ENCODE assay signal across 19 mouse cellular contexts in the genomic region with DNA sequence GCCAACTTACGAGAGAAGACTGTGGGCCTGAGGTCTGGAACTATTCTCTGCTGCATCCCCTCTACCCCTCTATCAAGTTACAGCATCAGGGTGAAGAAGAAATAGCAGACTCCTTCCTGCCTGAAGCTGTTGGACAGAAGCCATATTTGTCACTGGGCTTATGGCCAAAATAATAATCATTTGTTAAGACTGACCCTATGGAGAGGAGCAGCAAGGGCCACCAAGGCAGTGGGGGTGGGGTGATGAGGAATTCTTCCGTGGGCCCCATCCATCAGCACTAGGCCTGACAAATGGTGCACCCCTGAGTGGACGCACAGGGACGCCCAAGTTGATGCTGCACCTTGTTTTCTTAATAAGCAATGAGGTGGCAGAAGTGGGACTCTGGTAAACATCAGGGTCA. TPM values are rescaled to one million over a fixed set of nuclear protein-coding genes. Genes with fewer than 3 reads are reported as not detected.
A peak's percentile ranks its signal among the peaks of the same experiment; 100 is the strongest.
DNase-seq lines count a peak whose midpoint lies in the region; ATAC-seq lines count a peak whose summit lies in the region.
"Had no signal": no experiment of that assay in that cellular context is flagged by ENCODE, and none has a peak within 500 bp of the region (broad histone marks: within the 10 kb centered on the region; RNA-seq: fewer than 3 reads in every experiment).

No protein-coding gene starts in this region.

- H3K4me2 ChIP-seq in embryonic facial prominence, embryonic 12.5 days (replicated peaks), result no peak overlapping the region
- H3K4me2 ChIP-seq in kidney, embryonic 16.5 days (replicated peaks; ENCODE audit: low read depth, low read length), result no peak overlapping the region
- no peak overlapping the region for H3K4me2 ChIP-seq in lung, embryonic 16.5 days (ENCODE audit: low read depth, low read length)
- no peak overlapping the region for H3K4me2 ChIP-seq in intestine, embryonic 16.5 days (ENCODE audit: low read depth, low read length)
- H3K4me2 ChIP-seq in neural tube, embryonic 15.5 days, result no peak overlapping the region
- H3K4me2 ChIP-seq: forebrain, embryonic 13.5 days had no signal

- H3K4me3 ChIP-seq in embryonic facial prominence, embryonic 12.5 days, result no peak overlapping the region
- H3K4me3 ChIP-seq in embryonic facial prominence, embryonic 10.5 days, result no peak overlapping the region
- no peak overlapping the region for H3K4me3 ChIP-seq in kidney, embryonic 16.5 days (ENCODE audit: low read length)
- no peak overlapping the region for H3K4me3 ChIP-seq in lung, embryonic 16.5 days (ENCODE audit: low read length)
- no peak overlapping the region for H3K4me3 ChIP-seq in intestine, embryonic 16.5 days (ENCODE audit: low read length)
- H3K4me3 ChIP-seq in neural tube, embryonic 15.5 days (replicated peaks), result no peak overlapping the region
- H3K4me3 ChIP-seq: forebrain, embryonic 13.5 days; heart, adult 2 months; myocyte had no signal

- H3K27ac ChIP-seq in embryonic facial prominence, embryonic 12.5 days, result no peak overlapping the region
- H3K27ac ChIP-seq in embryonic facial prominence, embryonic 10.5 days (replicated peaks), result no peak overlapping the region
- no peak overlapping the region for H3K27ac ChIP-seq in kidney, embryonic 16.5 days (ENCODE audit: low read length)
- H3K27ac ChIP-seq in lung, embryonic 16.5 days (ENCODE audit: low read length), result no peak overlapping the region
- H3K27ac ChIP-seq in intestine, embryonic 16.5 days (ENCODE audit: low read length), result peak overlapping the region; percentile 48; the same call in 1 of the 2 replicates
- H3K27ac ChIP-seq in neural tube, embryonic 15.5 days (replicated peaks), result no peak overlapping the region
- H3K27ac ChIP-seq: forebrain, embryonic 13.5 days; heart, adult 2 months had no signal

- 0 out of 2 replicates have a peak, but pooled peaks have one; percentile 18 for ATAC-seq in embryonic facial prominence, embryonic 12.5 days (ENCODE audit: insufficient number of reproducible peaks, insufficient read depth, low FRiP score, low TSS enrichment)
- ATAC-seq in kidney, embryonic 16.5 days (ENCODE audit: low FRiP score, low TSS enrichment), result peak; percentile 13; the same call in 1 of the 2 replicates
- peak; percentile 46 for ATAC-seq in lung, embryonic 16.5 days (ENCODE audit: low read depth)
- peak; percentile 44 for ATAC-seq in intestine, embryonic 16.5 days
- no peak for ATAC-seq in neural tube, embryonic 15.5 days (ENCODE audit: low FRiP score)
- ATAC-seq: forebrain, embryonic 13.5 days; liver, postnatal 0 days had no signal

- H3K9me3 ChIP-seq in embryonic facial prominence, embryonic 12.5 days, result no peaks in the 10 kb centered on the region
- H3K9me3 ChIP-seq in embryonic facial prominence, embryonic 10.5 days, result no peaks in the 10 kb centered on the region
- no peaks in the 10 kb centered on the region for H3K9me3 ChIP-seq in kidney, embryonic 16.5 days (ENCODE audit: low read length)
- no peaks in the 10 kb centered on the region for H3K9me3 ChIP-seq in lung, embryonic 16.5 days (ENCODE audit: control insufficient read depth, low read length)
- H3K9me3 ChIP-seq in intestine, embryonic 16.5 days (ENCODE audit: control insufficient read depth, low read length), result no peaks in the 10 kb centered on the region
- H3K9me3 ChIP-seq in neural tube, embryonic 15.5 days (replicated peaks), result no peaks in the 10 kb centered on the region
- H3K9me3 ChIP-seq: forebrain, embryonic 13.5 days had no signal

- no peak for DNase-seq in embryonic facial prominence, embryonic 10.5 days (ENCODE audit: low spot score)
- no peak for DNase-seq in kidney, postnatal 4 days
- DNase-seq in lung, postnatal 25 days (ENCODE audit: low spot score), result no peak
- DNase-seq: cerebellum, adult 11-12 months; cerebellum, postnatal 36 days; heart, adult 2 months; heart, postnatal 36 days; liver; liver, postnatal 0 days; midbrain, embryonic 14.5 days; right cerebral cortex, postnatal 14 days had no signal

- no peaks in the 10 kb centered on the region for H3K36me3 ChIP-seq in embryonic facial prominence, embryonic 12.5 days
- H3K36me3 ChIP-seq in embryonic facial prominence, embryonic 10.5 days (replicated peaks), result no peaks in the 10 kb centered on the region
- H3K36me3 ChIP-seq in kidney, embryonic 16.5 days (ENCODE audit: insufficient read depth, low read length), result no peaks in the 10 kb centered on the region
- H3K36me3 ChIP-seq in lung, embryonic 16.5 days (ENCODE audit: control insufficient read depth, insufficient read depth, low read length), result no peaks in the 10 kb centered on the region
- no peaks in the 10 kb centered on the region for H3K36me3 ChIP-seq in intestine, embryonic 16.5 days (ENCODE audit: control insufficient read depth, insufficient read depth, low read length)
- no peaks in the 10 kb centered on the region for H3K36me3 ChIP-seq in neural tube, embryonic 15.5 days
- H3K36me3 ChIP-seq: G1E had no signal

- WGBS in embryonic facial prominence, embryonic 12.5 days, result 65% methylated on average over 4 of the region's 4 CpGs
- 86% methylated on average over 4 of the region's 4 CpGs for WGBS in embryonic facial prominence, embryonic 10.5 days
- WGBS in kidney, embryonic 16.5 days, result 43% methylated on average over 4 of the region's 4 CpGs
- WGBS in lung, embryonic 16.5 days, result 36% methylated on average over 4 of the region's 4 CpGs
- 59% methylated on average over 4 of the region's 4 CpGs for WGBS in intestine, embryonic 16.5 days
- 71% methylated on average over 4 of the region's 4 CpGs for WGBS in neural tube, embryonic 15.5 days

- peaks cover 24% of the 10 kb centered on the region for H3K4me1 ChIP-seq in embryonic facial prominence, embryonic 12.5 days
- peaks cover 17% of the 10 kb centered on the region for H3K4me1 ChIP-seq in embryonic facial prominence, embryonic 10.5 days
- peaks cover 27% of the 10 kb centered on the region for H3K4me1 ChIP-seq in kidney, embryonic 16.5 days (ENCODE audit: insufficient read depth, low read length)
- peaks cover 10% of the 10 kb centered on the region for H3K4me1 ChIP-seq in lung, embryonic 16.5 days (replicated peaks; ENCODE audit: control insufficient read depth, insufficient read depth, low read length)
- peaks cover 23% of the 10 kb centered on the region for H3K4me1 ChIP-seq in intestine, embryonic 16.5 days (ENCODE audit: control insufficient read depth, insufficient read depth, low read length)
- H3K4me1 ChIP-seq in neural tube, embryonic 15.5 days, result peaks cover 12% of the 10 kb centered on the region

- H3K27me3 ChIP-seq in embryonic facial prominence, embryonic 12.5 days, result no peaks in the 10 kb centered on the region
- no peaks in the 10 kb centered on the region for H3K27me3 ChIP-seq in embryonic facial prominence, embryonic 10.5 days (replicated peaks; ENCODE audit: low read depth, poor library complexity, severe bottlenecking)
- H3K27me3 ChIP-seq in kidney, embryonic 16.5 days (ENCODE audit: insufficient read depth, low read length), result no peaks in the 10 kb centered on the region
- no peaks in the 10 kb centered on the region for H3K27me3 ChIP-seq in lung, embryonic 16.5 days (ENCODE audit: control insufficient read depth, insufficient read depth, low read depth, low read length)
- no peaks in the 10 kb centered on the region for H3K27me3 ChIP-seq in intestine, embryonic 16.5 days (replicated peaks; ENCODE audit: control insufficient read depth, insufficient read depth, low read length)
- no peaks in the 10 kb centered on the region for H3K27me3 ChIP-seq in neural tube, embryonic 15.5 days (replicated peaks)
- H3K27me3 ChIP-seq: forebrain, embryonic 13.5 days had no signal

- no peak overlapping the region for H3K9ac ChIP-seq in embryonic facial prominence, embryonic 12.5 days
- H3K9ac ChIP-seq in kidney, embryonic 16.5 days (replicated peaks; ENCODE audit: low read length), result no peak overlapping the region
- no peak overlapping the region for H3K9ac ChIP-seq in lung, embryonic 16.5 days (ENCODE audit: low read length)
- no peak overlapping the region for H3K9ac ChIP-seq in intestine, embryonic 16.5 days (ENCODE audit: low read depth, low read length)
- H3K9ac ChIP-seq in neural tube, embryonic 15.5 days (replicated peaks), result no peak overlapping the region
- H3K9ac ChIP-seq: forebrain, embryonic 13.5 days; liver, postnatal 0 days had no signal

RNA-seq across cellular contexts. Expression of gene Cxcl12, which starts 38.9 kb away (rescaled TPM):
- 207 and 250 TPM in 2 replicates for polyA plus RNA-seq in embryonic facial prominence, embryonic 12.5 days (2016; fragmentation: Nextera tagmentation; extraction: Ambion mirVana)
- 101 and 126 TPM in 2 replicates for polyA plus RNA-seq in embryonic facial prominence, embryonic 10.5 days (2016; fragmentation: Nextera tagmentation; extraction: Ambion mirVana)
- 152 and 162 TPM in 2 replicates for polyA plus RNA-seq in kidney, embryonic 16.5 days (2015; fragmentation: Nextera tagmentation; extraction: Ambion mirVana)
- polyA plus RNA-seq in lung, embryonic 16.5 days (2015; fragmentation: Nextera tagmentation; extraction: Ambion mirVana), result 106 and 113 TPM in 2 replicates
- polyA plus RNA-seq in intestine, embryonic 16.5 days (2015; fragmentation: Nextera tagmentation; extraction: Ambion mirVana), result 116 and 120 TPM in 2 replicates
- polyA plus RNA-seq in neural tube, embryonic 15.5 days (2015; fragmentation: Nextera tagmentation; extraction: Ambion mirVana), result 38.5 and 90.4 TPM in 2 replicates
- polyA plus RNA-seq: G1E had no signal
